Mouse (Mus musculus) megakaryocyte, embryonic 14.5 days (primary cell): ENCODE results near the gene Heg1.

Experiments
- FLI1 ChIP-seq: IDR thresholded peaks from 2 replicates; pipeline ENCODE4 v1.6.1; 2012; ENCODE audit warnings: low read length, inconsistent platforms, mixed read lengths
- GATA1 ChIP-seq: IDR thresholded peaks from 3 replicates; pipeline ENCODE4 v1.6.1; 2012; ENCODE audit warnings: mixed read lengths, low read length, inconsistent platforms, borderline replicate concordance

- TF ChIP-seq GATA1, result no peak
- TF ChIP-seq FLI1, result no peak
Measured at GRCm38 (mm10) chr16:33744622-33745419, 60.7 kb downstream of the Heg1 start.
